Comparison of ENCODE assay signal across 12 mouse cellular contexts in genomic region chr9:83351171-83351570, GRCm38 (mm10).
DNase-seq lines count a peak whose midpoint lies in the region; ATAC-seq lines count a peak whose summit lies in the region.
"Had no signal": no experiment of that assay in that cellular context is flagged by ENCODE, and none has a peak within 500 bp of the region (broad histone marks: within the 10 kb centered on the region; RNA-seq: fewer than 3 reads in every experiment).

No protein-coding gene starts in this region.

- H3K27ac ChIP-seq in forebrain, embryonic 10.5 days, result peak overlapping the region; percentile 63
- H3K27ac ChIP-seq in forebrain, embryonic 13.5 days, result no peak overlapping the region
- H3K27ac ChIP-seq in kidney, embryonic 15.5 days, result peak overlapping the region; percentile 89
- 0 out of 2 replicates have a peak overlapping the region, but pooled peaks have one; percentile 28 for H3K27ac ChIP-seq in neural tube, embryonic 13.5 days (replicated peaks)
- no peak overlapping the region for H3K27ac ChIP-seq in neural tube, embryonic 15.5 days (replicated peaks)
- peak overlapping the region; percentile 83 for H3K27ac ChIP-seq in stomach, embryonic 16.5 days (ENCODE audit: low read length)
- H3K27ac ChIP-seq: heart, adult 2 months; macrophage had no signal

- ATAC-seq in forebrain, embryonic 13.5 days, result no peak
- peak; percentile 14; the same call in 1 of the 2 replicates for ATAC-seq in kidney, embryonic 15.5 days (replicated peaks; ENCODE audit: low FRiP score)
- no peak for ATAC-seq in neural tube, embryonic 13.5 days (ENCODE audit: low read depth)
- no peak for ATAC-seq in neural tube, embryonic 15.5 days (ENCODE audit: low FRiP score)
- ATAC-seq in stomach, embryonic 16.5 days (ENCODE audit: insufficient read depth, low FRiP score), result no peak

- H3K9ac ChIP-seq in forebrain, embryonic 13.5 days, result no peak overlapping the region
- no peak overlapping the region for H3K9ac ChIP-seq in kidney, embryonic 15.5 days
- H3K9ac ChIP-seq in neural tube, embryonic 13.5 days, result no peak overlapping the region
- H3K9ac ChIP-seq in neural tube, embryonic 15.5 days (replicated peaks), result no peak overlapping the region
- no peak overlapping the region for H3K9ac ChIP-seq in stomach, embryonic 16.5 days (ENCODE audit: low read length)

- no peak for DNase-seq in forebrain, embryonic 10.5 days (ENCODE audit: extremely low spot score, low spot score)
- DNase-seq in kidney, adult 9 months, result no peak
- no peak for DNase-seq in gastrocnemius, postnatal 36 days
- DNase-seq: thymus, postnatal 14 days had no signal

- no peak overlapping the region for H3K4me3 ChIP-seq in forebrain, embryonic 10.5 days
- H3K4me3 ChIP-seq in forebrain, embryonic 13.5 days, result no peak overlapping the region
- no peak overlapping the region for H3K4me3 ChIP-seq in kidney, embryonic 15.5 days (replicated peaks)
- H3K4me3 ChIP-seq in neural tube, embryonic 13.5 days, result no peak overlapping the region
- H3K4me3 ChIP-seq in neural tube, embryonic 15.5 days (replicated peaks), result no peak overlapping the region
- no peak overlapping the region for H3K4me3 ChIP-seq in stomach, embryonic 16.5 days (replicated peaks; ENCODE audit: low read length)
- H3K4me3 ChIP-seq: heart, adult 2 months had no signal

- H3K9me3 ChIP-seq in forebrain, embryonic 10.5 days, result no peaks in the 10 kb centered on the region
- no peaks in the 10 kb centered on the region for H3K9me3 ChIP-seq in forebrain, embryonic 13.5 days (replicated peaks)
- no peaks in the 10 kb centered on the region for H3K9me3 ChIP-seq in kidney, embryonic 15.5 days (replicated peaks)
- no peaks in the 10 kb centered on the region for H3K9me3 ChIP-seq in neural tube, embryonic 13.5 days
- H3K9me3 ChIP-seq in neural tube, embryonic 15.5 days (replicated peaks), result no peaks in the 10 kb centered on the region
- no peaks in the 10 kb centered on the region for H3K9me3 ChIP-seq in stomach, embryonic 16.5 days (replicated peaks; ENCODE audit: control insufficient read depth, low read length)

- H3K4me2 ChIP-seq in forebrain, embryonic 13.5 days, result no peak overlapping the region
- 0 out of 2 replicates have a peak overlapping the region, but pooled peaks have one; percentile 1 for H3K4me2 ChIP-seq in kidney, embryonic 15.5 days
- no peak overlapping the region for H3K4me2 ChIP-seq in neural tube, embryonic 13.5 days
- no peak overlapping the region for H3K4me2 ChIP-seq in neural tube, embryonic 15.5 days
- no peak overlapping the region for H3K4me2 ChIP-seq in stomach, embryonic 16.5 days (ENCODE audit: low read depth, low read length)
- H3K4me2 ChIP-seq: liver, embryonic 11.5 days had no signal

- H3K4me1 ChIP-seq in forebrain, embryonic 10.5 days, result peaks cover 34% of the 10 kb centered on the region
- peaks cover 23% of the 10 kb centered on the region for H3K4me1 ChIP-seq in forebrain, embryonic 13.5 days
- H3K4me1 ChIP-seq in kidney, embryonic 15.5 days, result peaks cover 34% of the 10 kb centered on the region
- peaks cover 26% of the 10 kb centered on the region for H3K4me1 ChIP-seq in neural tube, embryonic 13.5 days (replicated peaks)
- H3K4me1 ChIP-seq in neural tube, embryonic 15.5 days, result peaks cover 16% of the 10 kb centered on the region
- peaks cover 21% of the 10 kb centered on the region for H3K4me1 ChIP-seq in stomach, embryonic 16.5 days (ENCODE audit: control insufficient read depth, insufficient read depth, low read length)

- H3K36me3 ChIP-seq in forebrain, embryonic 10.5 days (replicated peaks), result no peaks in the 10 kb centered on the region
- no peaks in the 10 kb centered on the region for H3K36me3 ChIP-seq in forebrain, embryonic 13.5 days (ENCODE audit: poor library complexity, severe bottlenecking)
- no peaks in the 10 kb centered on the region for H3K36me3 ChIP-seq in kidney, embryonic 15.5 days
- no peaks in the 10 kb centered on the region for H3K36me3 ChIP-seq in neural tube, embryonic 13.5 days
- no peaks in the 10 kb centered on the region for H3K36me3 ChIP-seq in neural tube, embryonic 15.5 days
- H3K36me3 ChIP-seq in stomach, embryonic 16.5 days (ENCODE audit: control insufficient read depth, insufficient read depth, low read length), result no peaks in the 10 kb centered on the region

- intact Hi-C loops in gastrocnemius, postnatal 36 days (cut with DNase I), result no loop called here

- H3K27me3 ChIP-seq in forebrain, embryonic 10.5 days (ENCODE audit: poor library complexity, severe bottlenecking), result no peaks in the 10 kb centered on the region
- H3K27me3 ChIP-seq in forebrain, embryonic 13.5 days, result no peaks in the 10 kb centered on the region
- H3K27me3 ChIP-seq in kidney, embryonic 15.5 days, result no peaks in the 10 kb centered on the region
- no peaks in the 10 kb centered on the region; the same call in 1 of the 2 replicates for H3K27me3 ChIP-seq in neural tube, embryonic 13.5 days
- no peaks in the 10 kb centered on the region for H3K27me3 ChIP-seq in neural tube, embryonic 15.5 days (replicated peaks)
- no peaks in the 10 kb centered on the region for H3K27me3 ChIP-seq in stomach, embryonic 16.5 days (ENCODE audit: control insufficient read depth, insufficient read depth, low read length)

- 57% methylated on average over 5 of the region's 5 CpGs for WGBS in forebrain, embryonic 10.5 days
- WGBS in forebrain, embryonic 13.5 days, result 66% methylated on average over 5 of the region's 5 CpGs
- 49% methylated on average over 5 of the region's 5 CpGs for WGBS in kidney, embryonic 15.5 days
- 59% methylated on average over 5 of the region's 5 CpGs for WGBS in neural tube, embryonic 13.5 days
- 69% methylated on average over 5 of the region's 5 CpGs for WGBS in neural tube, embryonic 15.5 days
- 45% methylated on average over 5 of the region's 5 CpGs for WGBS in stomach, embryonic 16.5 days

Comparison
In these comparisons a context has a peak if more than half of its experiments do, and no peak if none do; other contexts are left out.
1. H3K27ac ChIP-seq: peak in forebrain, embryonic 10.5 days (single experiment), kidney, embryonic 15.5 days (single experiment), neural tube, embryonic 13.5 days (single experiment) and stomach, embryonic 16.5 days (single experiment); none in forebrain, embryonic 13.5 days (single experiment) and neural tube, embryonic 15.5 days (single experiment).